Mouse (Mus musculus) limb, embryonic 12.5 days (tissue): ENCODE results near the gene Fam214a. TPM values are rescaled to one million over a fixed set of nuclear protein-coding genes. Genes with fewer than 3 reads are reported as not detected.
"Not testable (repeated sequence)": the region's sequence is repeated elsewhere in the genome, so short reads cannot be mapped to it uniquely, and the experiment has no call there.

Experiments used
- ATAC-seq: fragments of 200-750 bp; cut with Nextera tagmentation; 2 replicates; pipeline ENCODE4 v1.8.0; 2017; ENCODE audit warnings: low read depth, moderate TSS enrichment; ENCODE audit not compliant: insufficient number of reproducible peaks, insufficient read depth, low FRiP score, low TSS enrichment
- H3K27ac ChIP-seq: fragments of 300-500 bp; sonication (generic); 2 replicates; pipeline ENCODE4 v1.5.1; 2016; ENCODE audit warnings: mild to moderate bottlenecking, moderate library complexity
- H3K27me3 ChIP-seq: fragments of 300-500 bp; sonication (generic); 2 replicates; pipeline ENCODE4 v1.6.1; 2016; ENCODE audit warnings: mild to moderate bottlenecking, moderate library complexity
- H3K36me3 ChIP-seq: fragments of 300-500 bp; sonication (generic); 2 replicates; pipeline ENCODE4 v1.6.1; 2016; ENCODE audit warnings: mild to moderate bottlenecking, moderate library complexity
- H3K4me1 ChIP-seq: fragments of 300-500 bp; sonication (generic); replicated peaks from 2 replicates; pipeline ENCODE4 v1.6.1; 2016
- H3K4me2 ChIP-seq: fragments of 300-500 bp; sonication (generic); 2 replicates; pipeline ENCODE4 v1.6.1; 2016; ENCODE audit warnings: mild to moderate bottlenecking, moderate library complexity
- H3K4me3 ChIP-seq: fragments of 300-500 bp; sonication (generic); replicated peaks from 2 replicates; pipeline ENCODE4 v1.5.1; 2016; ENCODE audit warnings: mild to moderate bottlenecking
- H3K9ac ChIP-seq: fragments of 300-500 bp; sonication (generic); replicated peaks from 2 replicates; pipeline ENCODE4 v1.6.1; 2016; ENCODE audit warnings: mild to moderate bottlenecking, moderate library complexity
- H3K9me3 ChIP-seq: fragments of 300-500 bp; sonication (generic); 2 replicates; pipeline ENCODE4 v1.6.1; 2016; ENCODE audit warnings: mild to moderate bottlenecking, moderate library complexity
- WGBS: fragments of 180-500 bp; shearing (Covaris S2); methylation state at CpG from one replicate; pipeline ENCODE4 v1.1.7; 2016; 5-methylcytosine and 5-hydroxymethylcytosine counted together
- polyA plus RNA-seq: library from polyadenylated mRNA; unstranded; fragments of >200 nt; fragmentation: Nextera tagmentation; extraction: Ambion mirVana; gene quantifications from 2 replicates; pipeline ENCODE4 v1.2.1, GENCODE M21; 2016

Fam214a gene
- polyA plus RNA-seq, 1 experiment from 2014 or later = 10.4 TPM

- H3K9me3 ChIP-seq = no peaks in the 10 kb centered on the region
- H3K36me3 ChIP-seq = no peaks in the 10 kb centered on the region
- no peak overlapping the region for H3K9ac ChIP-seq
- no peak overlapping the region for H3K4me3 ChIP-seq
- H3K27me3 ChIP-seq = no peaks in the 10 kb centered on the region
- ATAC-seq = no peak
- WGBS = 49% methylated on average over 3 of the region's 3 CpGs
- H3K4me1 ChIP-seq = peaks cover 24% of the 10 kb centered on the region
- no peak overlapping the region for H3K4me2 ChIP-seq
- no peak overlapping the region for H3K27ac ChIP-seq
Observed at GRCm38 (mm10) chr9:74981663-74982111, 29.0 kb downstream of the Fam214a start.

DNA sequence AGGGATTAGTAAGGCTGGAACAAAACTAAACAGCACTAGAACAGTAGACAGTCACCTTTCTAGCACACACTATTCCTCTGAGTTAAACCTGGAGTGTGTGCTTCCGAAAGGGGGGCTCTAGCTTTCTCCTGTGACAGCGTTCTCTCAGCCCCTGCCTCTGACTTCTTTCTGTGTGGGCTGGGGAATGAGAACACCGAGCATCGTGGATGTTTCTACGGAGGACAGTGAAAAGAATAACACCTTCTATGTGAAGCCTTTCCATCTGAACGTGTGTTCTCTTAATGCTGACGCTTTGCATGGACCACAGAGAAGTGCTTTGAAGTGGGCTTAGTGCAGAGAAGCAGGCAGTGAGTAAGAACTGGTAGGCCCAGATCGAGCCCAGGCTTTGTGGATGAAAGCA, 29.5 kb downstream of the Fam214a start:
- no peak for ATAC-seq
- Histone ChIP-seq H3K4me2 (no peak overlapping the region), H3K4me3 (no peak overlapping the region), H3K27ac (no peak overlapping the region), H3K4me1 (peaks cover 20% of the 10 kb centered on the region), H3K9me3 (no peaks in the 10 kb centered on the region), H3K27me3 (no peaks in the 10 kb centered on the region), H3K36me3 (no peaks in the 10 kb centered on the region), H3K9ac (no peak overlapping the region)
- 80% methylated on average over 8 of the region's 8 CpGs for WGBS

DNA sequence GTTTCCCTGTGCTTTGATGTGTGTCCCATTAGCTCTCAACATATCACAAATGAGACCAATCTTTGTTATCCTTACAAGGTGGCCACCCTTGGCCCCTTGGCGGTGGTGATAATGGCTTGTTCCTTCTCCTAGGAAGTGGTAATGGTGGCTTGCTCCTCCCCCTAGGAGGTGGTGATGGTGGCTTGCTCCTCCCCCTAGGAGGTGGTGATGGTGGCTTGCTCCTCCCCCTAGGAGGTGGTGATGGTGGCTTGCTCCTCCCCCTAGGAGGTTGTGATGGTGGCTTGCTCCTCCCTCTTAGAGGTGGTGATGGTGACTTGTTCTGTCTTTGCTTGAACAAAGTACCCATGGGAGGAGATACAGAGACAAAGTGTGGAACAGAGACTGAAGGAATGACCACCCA, 30.0 kb downstream of the Fam214a start:
- not testable (repeated sequence) for ATAC-seq, H3K9me3 ChIP-seq, H3K9ac ChIP-seq, H3K27me3 ChIP-seq, H3K27ac ChIP-seq, H3K36me3 ChIP-seq, H3K4me2 ChIP-seq, H3K4me3 ChIP-seq
- WGBS = 79% methylated on average over 1 of the region's 1 CpGs
- peaks cover 19% of the 10 kb centered on the region for H3K4me1 ChIP-seq

GRCm38 (mm10) chr9:74985173-74985715, 32.6 kb downstream of the Fam214a start:
- no peaks in the 10 kb centered on the region for H3K9me3 ChIP-seq
- WGBS = 75% methylated on average over 14 of the region's 14 CpGs
- no peak overlapping the region for H3K4me2 ChIP-seq
- no peak overlapping the region for H3K27ac ChIP-seq
- H3K4me3 ChIP-seq = no peak overlapping the region
- no peak for ATAC-seq
- no peaks in the 10 kb centered on the region for H3K36me3 ChIP-seq
- peaks cover 19% of the 10 kb centered on the region for H3K4me1 ChIP-seq
- no peaks in the 10 kb centered on the region for H3K27me3 ChIP-seq
- H3K9ac ChIP-seq = no peak overlapping the region

- Histone ChIP-seq H3K9ac (no peak overlapping the region), H3K27ac (no peak overlapping the region), H3K4me3 (no peak overlapping the region), H3K36me3 (no peaks in the 10 kb centered on the region), H3K9me3 (no peaks in the 10 kb centered on the region), H3K4me2 (no peak overlapping the region), H3K27me3 (no peaks in the 10 kb centered on the region), H3K4me1 (peaks cover 19% of the 10 kb centered on the region)
- ATAC-seq = no peak
- 46% methylated on average over 2 of the region's 2 CpGs for WGBS
Observed at GRCm38 (mm10) chr9:74985770-74986169, 33.1 kb downstream of the Fam214a start.

GRCm38 (mm10) chr9:74988893-74989460, 36.3 kb downstream of the Fam214a start:
- WGBS = 85% methylated on average over 7 of the region's 7 CpGs
- Histone ChIP-seq H3K36me3 (no peaks in the 10 kb centered on the region), H3K9ac (no peak overlapping the region), H3K9me3 (no peaks in the 10 kb centered on the region), H3K4me1 (peaks cover 11% of the 10 kb centered on the region), H3K27me3 (no peaks in the 10 kb centered on the region), H3K27ac (no peak overlapping the region), H3K4me2 (no peak overlapping the region), H3K4me3 (no peak overlapping the region)
- no peak for ATAC-seq

DNA sequence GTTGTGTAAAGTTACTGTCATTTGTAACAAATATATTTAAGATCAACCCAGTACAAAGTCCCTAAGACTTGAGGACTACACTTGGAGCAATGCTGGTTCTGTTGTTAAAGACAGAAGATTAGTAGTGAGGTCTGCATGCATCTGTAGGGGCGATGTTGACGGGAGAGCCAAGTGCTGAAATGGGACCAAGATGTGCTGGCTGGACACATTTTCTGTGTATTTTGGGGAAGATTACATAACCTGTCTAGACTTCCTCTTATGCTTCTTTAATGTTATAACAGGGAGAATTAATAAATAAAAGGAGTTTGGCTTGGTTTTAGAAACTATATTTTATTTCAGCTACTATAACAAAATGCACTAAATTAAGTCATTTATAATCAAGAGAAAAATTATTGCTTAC, 37.3 kb downstream of the Fam214a start:
- no peak overlapping the region for H3K9ac ChIP-seq
- H3K4me2 ChIP-seq = no peak overlapping the region
- no peak for ATAC-seq
- peaks cover 11% of the 10 kb centered on the region for H3K4me1 ChIP-seq
- no peaks in the 10 kb centered on the region for H3K9me3 ChIP-seq
- WGBS = 82% methylated on average over 2 of the region's 2 CpGs
- no peak overlapping the region for H3K27ac ChIP-seq
- H3K36me3 ChIP-seq = no peaks in the 10 kb centered on the region
- no peak overlapping the region for H3K4me3 ChIP-seq
- H3K27me3 ChIP-seq = no peaks in the 10 kb centered on the region

GRCm38 (mm10) chr9:74994611-74995257, 42.0 kb downstream of the Fam214a start:
- Histone ChIP-seq H3K27me3 (no peaks in the 10 kb centered on the region), H3K27ac (no peak overlapping the region), H3K4me3 (no peak overlapping the region), H3K9ac (no peak overlapping the region), H3K9me3 (no peaks in the 10 kb centered on the region), H3K4me1 (no peaks in the 10 kb centered on the region), H3K4me2 (no peak overlapping the region), H3K36me3 (no peaks in the 10 kb centered on the region)
- 85% methylated on average over 10 of the region's 10 CpGs for WGBS
- no peak for ATAC-seq

DNA sequence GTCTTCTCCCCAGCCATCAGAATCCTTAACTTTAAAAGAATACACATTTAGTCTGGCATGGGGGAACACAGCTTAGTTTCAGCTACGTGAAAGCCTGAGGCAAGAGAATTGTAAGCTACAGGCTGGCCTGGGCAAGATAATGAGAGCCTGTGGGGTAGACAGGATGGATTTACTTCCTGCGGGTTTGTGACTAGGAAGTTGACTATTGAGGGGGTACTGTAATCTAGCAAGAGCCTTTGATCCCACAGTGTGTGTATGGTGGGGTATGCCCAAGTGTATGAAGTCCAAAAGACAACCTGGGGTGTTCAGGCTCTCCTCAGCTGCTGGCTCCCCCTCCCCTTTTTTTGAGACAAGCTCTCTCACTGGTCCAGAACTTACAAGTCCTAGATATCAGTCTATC, 43.7 kb downstream of the Fam214a start:
- H3K27ac ChIP-seq = no peak overlapping the region
- no peaks in the 10 kb centered on the region for H3K9me3 ChIP-seq
- no peak overlapping the region for H3K9ac ChIP-seq
- 46% methylated on average over 2 of the region's 2 CpGs for whole genome bisulfite sequencing
- no peak for ATAC-seq
- H3K27me3 ChIP-seq = no peaks in the 10 kb centered on the region
- no peak overlapping the region for H3K4me2 ChIP-seq
- H3K36me3 ChIP-seq = no peaks in the 10 kb centered on the region
- no peak overlapping the region for H3K4me3 ChIP-seq
- no peaks in the 10 kb centered on the region for H3K4me1 ChIP-seq

DNA sequence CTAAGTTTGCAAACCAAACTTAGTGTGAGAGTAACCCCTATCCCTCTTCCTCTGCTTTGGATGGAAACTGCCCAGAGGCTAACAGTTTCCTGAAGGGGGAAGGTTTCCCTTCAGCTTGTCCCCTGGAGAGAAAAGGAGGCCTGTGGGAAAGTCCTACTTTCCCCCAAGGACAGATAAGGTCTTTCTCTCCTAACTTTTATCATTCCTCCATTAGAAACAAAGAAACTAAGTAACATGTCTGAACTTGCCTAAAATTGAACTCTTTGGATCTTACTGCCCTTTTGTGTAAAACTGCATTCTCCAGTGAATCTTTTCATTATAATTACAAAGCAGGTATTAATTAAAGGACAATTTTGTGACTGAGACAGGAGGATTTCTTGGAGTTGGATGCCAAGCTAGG, 45.3 kb downstream of the Fam214a start:
- Histone ChIP-seq H3K9me3 (no peaks in the 10 kb centered on the region), H3K9ac (no peak overlapping the region), H3K36me3 (no peaks in the 10 kb centered on the region), H3K4me1 (no peaks in the 10 kb centered on the region), H3K27me3 (no peaks in the 10 kb centered on the region), H3K4me3 (no peak overlapping the region), H3K4me2 (no peak overlapping the region), H3K27ac (no peak overlapping the region)
- ATAC-seq = no peak

- no peaks in the 10 kb centered on the region for H3K27me3 ChIP-seq
- no peak overlapping the region for H3K4me3 ChIP-seq
- 83% methylated on average over 6 of the region's 6 CpGs for WGBS
- H3K4me1 ChIP-seq = no peaks in the 10 kb centered on the region
- H3K27ac ChIP-seq = no peak overlapping the region; the same call in 1 of the 2 replicates
- H3K4me2 ChIP-seq = no peak overlapping the region
- peaks cover 4% of the 10 kb centered on the region; the same call in 1 of the 2 replicates for H3K36me3 ChIP-seq
- ATAC-seq = no peak
- H3K9ac ChIP-seq = no peak overlapping the region
- no peaks in the 10 kb centered on the region for H3K9me3 ChIP-seq
Observed at GRCm38 (mm10) chr9:75001006-75001405, 48.3 kb downstream of the Fam214a start.
